Mouse (Mus musculus) frontal cortex, adult 2 months (tissue): ENCODE measurements around the gene Mpp3. TPM values are rescaled to one million over a fixed set of nuclear protein-coding genes. Genes with fewer than 3 reads are reported as not detected.

Experiments used
- DNase-seq, 2 experiments: peaks; one replicate each; pipeline ENCODE4 v3.0.0; 2022; ENCODE audit warnings: low spot score in 1 of 2; ENCODE audit errors: extremely low spot score in 1 of 2
- polyA plus RNA-seq: library from polyadenylated mRNA; depleted of rRNA; stranded (reverse); fragments of >200 nt; gene quantifications from 2 replicates; pipeline ENCODE4 v1.2.3, GENCODE M21; 2012; rRNA removed

Gene Mpp3
- 47.6 and 51.0 TPM in 2 replicates for polyA plus RNA-seq

DNA sequence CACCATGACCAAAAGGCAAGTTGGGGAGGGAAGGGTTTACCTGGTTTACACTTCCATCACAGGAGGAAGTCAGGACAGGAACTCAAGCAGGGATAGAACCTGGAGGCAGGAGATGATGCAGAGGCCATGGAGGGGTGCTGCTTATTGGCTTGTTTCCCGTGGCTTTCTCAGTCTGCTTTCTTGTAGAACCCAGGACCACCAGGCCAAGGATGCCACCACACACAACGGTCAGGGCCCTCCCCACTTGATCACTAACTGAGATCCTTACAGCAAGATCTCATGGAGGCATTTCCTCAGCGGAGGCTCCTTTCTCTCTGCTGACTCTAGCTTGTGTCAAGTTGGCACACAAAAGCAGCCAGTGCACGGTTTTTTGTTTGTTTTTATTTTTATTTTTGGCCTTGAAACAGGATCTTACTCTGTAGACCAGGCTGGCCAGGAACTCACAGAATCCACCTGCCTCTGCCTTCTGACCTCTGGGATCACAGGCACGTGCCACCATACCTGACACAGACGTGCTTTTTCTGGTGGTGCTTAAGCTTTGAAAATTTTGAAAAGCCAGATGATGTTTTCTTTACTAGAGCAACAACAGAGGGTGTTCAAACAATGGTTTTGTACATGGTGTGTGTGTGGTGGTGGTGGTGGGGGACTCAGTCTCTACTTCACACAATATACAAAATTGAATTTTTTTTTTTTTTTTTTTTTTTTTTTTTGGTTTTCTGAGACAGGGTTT, at the start of gene Mpp3:
Gene Mpp3, minus strand, starts transcription at position 375 of the 730 bp plus-strand sequence.
- no peak for DNase-seq

GRCm38 (mm10) chr11:102073722-102074121, 45.5 kb upstream of the Mpp3 start:
- DNase-seq = no peak

GRCm38 (mm10) chr11:102072729-102073128, 44.5 kb upstream of the Mpp3 start:
- DNase-seq = no peak

GRCm38 (mm10) chr11:102070426-102070825, 42.2 kb upstream of the Mpp3 start:
- DNase-seq = no peak

DNA sequence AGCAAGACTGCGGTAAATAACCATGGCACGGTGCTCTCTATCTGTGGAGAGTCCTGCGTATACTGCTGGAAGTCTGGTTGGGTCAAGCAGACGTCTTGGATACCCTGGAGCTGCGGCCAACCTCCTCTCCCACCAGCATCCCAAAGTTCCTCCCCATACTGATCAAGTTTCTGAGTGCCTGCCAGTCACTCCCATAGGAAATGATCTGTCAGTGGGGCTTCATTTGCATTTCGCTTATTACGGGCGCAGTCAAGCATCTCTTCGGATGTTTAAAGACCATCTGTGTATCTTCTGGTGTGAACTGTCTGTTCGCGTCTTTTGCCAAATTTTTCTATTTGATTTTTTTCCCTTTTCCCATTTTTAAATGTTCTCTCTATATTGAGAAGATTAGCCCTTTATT, 41.4 kb upstream of the Mpp3 start:
- DNase-seq = peak in 1 of 2 experiments; percentile 34

GRCm38 (mm10) chr11:102068969-102069368, 40.7 kb upstream of the Mpp3 start:
- peak in 1 of 2 experiments; percentile 33 for DNase-seq

DNA sequence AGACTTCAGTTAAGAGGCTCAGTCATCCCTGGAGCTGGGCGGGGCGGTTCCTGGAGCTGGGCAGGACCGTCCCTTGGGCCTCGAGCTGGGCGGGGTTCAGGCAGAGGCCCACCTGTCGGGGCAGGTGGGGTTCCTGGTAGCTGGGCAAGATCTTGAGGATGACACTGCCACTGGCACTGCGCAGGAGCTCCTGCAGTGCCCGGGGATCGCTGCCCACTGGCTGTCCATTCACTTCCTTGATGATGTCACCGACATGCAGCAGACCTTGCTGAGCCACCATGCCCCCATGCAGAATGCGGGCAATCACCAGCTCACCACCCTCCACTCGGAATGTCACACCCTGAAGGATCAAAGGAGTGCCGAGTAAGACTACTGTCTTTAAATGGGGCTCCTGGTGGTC, 34.8 kb upstream of the Mpp3 start:
- DNase-seq = no peak

GRCm38 (mm10) chr11:102061941-102062473, 33.7 kb upstream of the Mpp3 start:
- no peak for DNase-seq

GRCm38 (mm10) chr11:102061236-102061940, 33.1 kb upstream of the Mpp3 start:
- peak; percentile 70 to 91 for DNase-seq

DNA sequence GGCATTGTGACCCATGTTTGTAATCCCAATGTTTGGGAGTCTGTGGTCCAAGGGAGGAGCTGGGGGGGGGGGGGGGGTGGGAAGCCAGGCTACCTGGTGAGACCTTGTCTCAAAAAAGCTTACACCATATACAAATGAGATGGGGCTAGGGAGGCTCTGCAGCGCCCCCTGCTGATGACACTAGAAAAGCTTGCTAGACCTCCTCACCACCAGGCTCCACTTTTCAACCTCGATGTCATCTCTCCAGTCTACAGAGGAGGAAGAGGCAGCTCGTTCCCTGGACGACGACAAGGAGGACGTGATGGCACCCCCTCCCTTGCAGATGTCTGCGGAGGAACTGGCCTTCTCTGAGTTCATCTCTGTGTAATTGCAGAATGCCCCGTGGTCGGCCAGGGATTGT, 25.6 kb upstream of the Mpp3 start:
- DNase-seq = peak in 1 of 2 experiments; percentile 72

DNA sequence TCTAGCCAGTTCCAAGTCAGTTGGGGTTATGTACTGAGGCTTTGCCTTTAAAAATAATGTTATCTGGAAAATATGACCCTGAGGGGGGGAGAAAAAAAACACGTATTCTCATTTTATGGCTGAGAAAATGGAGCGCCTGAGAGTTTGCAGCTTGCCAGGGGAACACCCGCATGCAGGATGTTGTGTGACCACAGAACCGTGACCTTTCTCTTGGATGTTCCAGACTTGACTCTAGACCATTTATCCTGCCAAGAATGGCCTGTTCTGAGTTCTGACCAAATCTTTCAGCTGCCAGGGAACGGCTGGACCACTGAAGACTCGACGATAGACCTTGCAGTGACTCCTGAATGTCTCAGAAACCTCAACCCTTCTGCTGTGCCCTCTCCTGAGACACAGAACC, 24.9 kb upstream of the Mpp3 start:
- DNase-seq = no peak

DNA sequence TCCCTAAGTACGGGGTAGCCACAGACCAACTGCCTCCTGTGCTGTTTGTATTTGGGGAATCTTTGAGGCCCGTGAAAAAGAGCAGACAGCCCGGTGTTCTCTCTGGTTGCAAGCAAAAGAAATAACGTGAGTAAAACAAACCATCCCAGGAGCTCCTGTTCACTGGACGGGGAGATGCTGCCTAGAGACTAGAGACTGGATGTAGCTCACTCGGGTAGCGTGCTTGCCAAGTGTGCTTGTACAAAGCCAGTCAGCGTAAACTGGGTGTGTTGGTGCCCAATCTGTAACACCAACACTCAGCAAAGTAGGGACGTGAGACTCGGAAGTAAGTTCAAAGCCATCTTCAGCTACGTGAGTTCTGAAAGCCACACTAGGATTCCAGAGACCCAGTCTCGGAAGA, 24.4 kb upstream of the Mpp3 start:
- DNase-seq = no peak

GRCm38 (mm10) chr11:102051954-102052353, 23.7 kb upstream of the Mpp3 start:
- DNase-seq = no peak

DNA sequence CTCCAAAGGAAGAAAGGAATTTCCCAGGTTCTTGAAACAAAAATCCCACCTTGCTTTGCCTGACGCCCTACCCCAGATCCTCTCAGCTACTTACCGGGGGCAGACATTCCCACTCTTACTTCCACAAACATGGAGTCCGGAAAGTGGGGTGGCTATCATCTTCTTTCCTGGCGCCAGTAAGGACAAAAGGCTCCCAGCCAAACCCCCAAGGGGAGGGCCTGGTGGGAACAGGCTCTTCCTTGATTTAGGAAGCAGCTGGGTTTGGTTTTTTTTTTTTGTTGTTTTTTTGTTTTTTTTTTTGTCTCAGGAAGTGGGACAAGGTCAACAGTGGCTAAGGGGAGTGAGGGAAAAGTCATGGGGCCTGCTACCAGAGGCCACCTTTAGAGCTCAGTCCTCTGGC, 23.3 kb upstream of the Mpp3 start:
- DNase-seq = no peak

DNA sequence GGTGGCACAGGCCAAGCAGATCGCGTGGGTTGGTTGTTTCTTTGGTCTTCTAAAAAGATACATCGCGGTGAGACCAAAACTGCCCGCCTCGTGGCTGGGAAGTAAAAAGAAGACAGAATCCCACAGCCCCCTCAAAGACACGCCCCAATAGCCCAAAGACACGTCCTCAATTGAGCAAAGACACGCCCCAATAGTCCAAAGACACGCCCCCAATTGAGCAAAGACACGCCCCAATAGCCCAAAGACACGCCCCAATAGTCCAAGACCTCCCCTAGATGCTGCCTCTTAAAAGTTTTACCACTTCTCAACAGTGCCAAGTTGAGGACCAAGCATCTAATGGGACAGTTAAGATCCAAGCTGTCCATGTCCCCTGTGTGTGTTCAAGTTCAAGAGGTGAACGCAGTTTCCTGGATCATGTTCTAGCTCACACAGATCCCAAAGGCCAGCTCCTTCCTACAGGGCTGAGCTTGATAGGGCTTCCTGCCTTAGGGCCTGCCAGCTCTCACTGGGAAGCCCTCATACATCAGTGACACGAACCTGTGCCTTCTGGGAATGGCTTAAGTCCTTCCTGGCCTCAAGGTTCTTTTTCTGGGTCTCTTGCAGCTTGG, 21.7 kb upstream of the Mpp3 start:
- no peak for DNase-seq

DNA sequence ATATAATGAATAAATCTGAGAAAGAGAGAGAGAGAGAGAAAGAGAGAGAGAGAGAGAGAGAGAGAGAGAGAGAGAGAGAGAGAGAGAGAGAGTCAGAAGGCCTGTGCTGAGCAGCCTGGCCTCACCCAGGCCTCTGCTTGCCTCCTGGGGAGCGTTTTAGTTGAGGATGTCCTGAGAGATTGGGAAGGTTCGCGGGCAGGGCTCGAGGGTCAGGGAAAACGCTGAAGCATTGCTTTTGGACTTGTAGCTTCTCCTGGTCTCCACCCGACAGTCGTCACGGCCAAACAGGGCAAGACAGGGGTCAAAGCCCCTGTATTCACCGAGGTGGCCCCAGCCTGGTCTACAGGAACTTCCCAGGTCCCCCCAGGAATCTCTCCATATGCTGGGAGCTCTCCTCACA, 18.3 kb upstream of the Mpp3 start:
- no peak for DNase-seq

GRCm38 (mm10) chr11:102044691-102045212, 16.5 kb upstream of the Mpp3 start:
- DNase-seq = no peak

DNA sequence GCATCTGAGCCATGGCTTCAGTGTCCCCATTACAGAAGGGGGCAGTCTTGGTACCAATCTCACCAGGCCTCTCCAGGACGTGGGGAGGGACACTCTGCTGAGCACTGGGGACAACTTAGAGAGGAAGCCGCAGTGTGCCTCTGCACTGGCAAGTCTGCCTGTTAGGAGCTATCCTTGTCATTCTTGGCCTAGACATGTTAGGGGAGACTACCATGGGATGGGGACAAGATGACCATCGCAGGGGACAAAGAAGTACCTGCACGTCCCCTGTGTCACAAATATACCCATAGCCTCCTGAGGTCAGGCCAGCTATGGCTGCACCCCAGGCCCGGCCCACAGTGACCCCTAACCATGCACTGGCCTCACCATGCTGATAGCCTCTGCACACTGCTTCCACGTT, 15.1 kb upstream of the Mpp3 start:
- DNase-seq = no peak

DNA sequence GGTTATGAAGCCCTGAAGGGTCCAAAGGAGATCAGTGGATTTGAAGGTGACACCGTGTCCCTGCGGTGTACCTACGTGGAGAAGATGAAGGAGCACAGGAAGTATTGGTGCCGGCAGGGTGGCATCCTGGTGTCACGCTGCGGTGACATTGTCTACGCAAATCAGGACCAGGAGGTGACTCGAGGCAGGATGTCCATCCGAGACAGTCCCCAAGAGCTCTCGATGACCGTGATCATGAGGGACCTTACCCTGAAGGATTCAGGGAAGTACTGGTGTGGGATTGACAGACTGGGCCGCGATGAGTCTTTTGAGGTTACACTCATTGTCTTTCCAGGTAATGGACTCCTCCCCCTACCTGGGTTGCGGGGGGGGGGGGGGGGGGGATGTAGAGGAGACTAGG, 14.7 kb upstream of the Mpp3 start:
- DNase-seq = no peak

DNA sequence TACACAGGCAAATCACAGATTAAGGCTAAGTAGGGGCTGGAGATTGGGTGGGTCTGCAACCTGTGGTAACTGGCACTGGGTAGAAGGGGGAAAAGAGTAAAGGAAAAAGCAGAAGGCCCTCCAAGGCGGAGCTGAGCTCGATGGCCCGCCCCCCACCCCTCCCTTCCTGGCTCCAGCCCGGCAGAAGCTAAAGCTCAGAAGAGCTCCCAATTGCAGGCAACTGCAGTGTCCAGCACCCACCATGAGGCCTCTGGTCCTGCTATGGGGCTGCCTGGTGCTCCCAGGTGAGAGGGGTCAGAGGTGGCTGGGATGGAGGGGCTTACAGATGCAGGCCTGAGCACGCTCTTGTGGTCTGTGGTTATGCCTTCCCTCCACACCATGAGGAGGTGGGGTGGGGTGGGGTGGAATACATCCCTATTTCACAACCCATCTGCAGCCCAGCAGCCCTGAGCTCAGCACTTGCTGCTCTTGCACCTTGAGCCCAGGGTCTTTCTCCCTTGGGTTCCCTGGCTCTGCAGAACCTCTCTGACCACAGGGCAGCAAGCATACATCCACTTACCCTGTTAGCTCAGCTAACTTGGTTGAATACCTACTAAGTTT, 13.2 kb upstream of the Mpp3 start, which contains the start of gene Cd300lg:
Gene Cd300lg, plus strand, starts transcription at position 160 of the 600 bp plus-strand sequence.
- no peak for DNase-seq

- DNase-seq = no peak
Observed at GRCm38 (mm10) chr11:102040646-102041045, 12.4 kb upstream of the Mpp3 start.
